Mouse (Mus musculus) testis, adult 2 months (tissue): Measurements from ENCODE around the gene Ccsap. TPM values are rescaled to one million over a fixed set of nuclear protein-coding genes. Genes with fewer than 3 reads are reported as not detected.

Experiments used
- H3K27ac ChIP-seq: fragments of 200-500 bp; 2 replicates; pipeline ENCODE4 v1.5.1; 2012; ENCODE audit warnings: low read depth, low read length; ENCODE audit not compliant: control insufficient read depth, insufficient read depth
- H3K27me3 ChIP-seq: fragments of 200-500 bp; 2 replicates; pipeline ENCODE4 v1.6.1; 2012; ENCODE audit warnings: mild to moderate bottlenecking, low read length, moderate library complexity; ENCODE audit not compliant: control insufficient read depth, insufficient read depth
- H3K36me3 ChIP-seq: fragments of 200-500 bp; 2 replicates; pipeline ENCODE4 v1.6.1; 2012; ENCODE audit warnings: mild to moderate bottlenecking, low read length; ENCODE audit not compliant: control insufficient read depth, insufficient read depth
- H3K4me1 ChIP-seq: fragments of 200-500 bp; 2 replicates; pipeline ENCODE4 v1.6.1; 2012; ENCODE audit warnings: low read length; ENCODE audit not compliant: control insufficient read depth, insufficient read depth
- H3K4me3 ChIP-seq: fragments of 200-500 bp; 2 replicates; pipeline ENCODE4 v1.5.1; 2012; ENCODE audit warnings: low read depth, mild to moderate bottlenecking, low read length, moderate library complexity, mixed read lengths; ENCODE audit not compliant: control insufficient read depth
- CTCF ChIP-seq: fragments of 200-500 bp; IDR thresholded peaks from 2 replicates; pipeline ENCODE4 v1.5.1; 2012; ENCODE audit warnings: low read depth, mild to moderate bottlenecking, inconsistent platforms, low read length, moderate library complexity; ENCODE audit not compliant: control insufficient read depth, insufficient read depth, insufficient replicate concordance
- POLR2A ChIP-seq: fragments of 200-500 bp; IDR thresholded peaks from 2 replicates; pipeline ENCODE4 v1.6.1; 2012; ENCODE audit warnings: low read depth, mild to moderate bottlenecking, inconsistent platforms, low read length, moderate library complexity; ENCODE audit not compliant: control insufficient read depth
- polyA plus RNA-seq: library from polyadenylated mRNA; depleted of rRNA; stranded (reverse); fragments of >200 nt; gene quantifications from 2 replicates; pipeline ENCODE4 v1.2.3, GENCODE M21; 2012

Gene Ccsap
- polyA plus RNA-seq, 1 experiment = 28.2 TPM

DNA sequence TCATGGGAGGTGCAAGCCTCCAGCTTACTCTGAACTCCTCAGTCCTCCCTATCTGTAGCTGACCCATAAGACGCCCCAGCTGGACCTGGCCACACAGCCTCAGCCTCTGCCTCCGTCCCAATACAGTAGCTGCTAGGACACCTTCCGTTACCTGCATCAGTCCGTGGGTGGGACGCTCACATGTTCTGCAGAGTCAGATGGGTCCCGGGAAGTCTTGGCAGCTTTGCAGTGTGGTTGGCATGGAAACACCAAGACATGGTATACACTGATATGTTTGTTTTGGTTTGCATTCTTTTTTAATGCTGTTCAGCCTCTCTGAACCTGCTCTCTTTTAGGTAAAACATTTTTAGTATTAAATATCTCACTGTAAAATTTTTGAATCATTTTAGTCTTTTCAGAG lies 23.7 kb downstream of the Ccsap start:
- TF ChIP-seq POLR2A = no peak
- TF ChIP-seq CTCF = no peak
- no peaks in the 10 kb centered on the region for H3K36me3 ChIP-seq
- no peak overlapping the region for H3K27ac ChIP-seq
- no peak overlapping the region for H3K4me3 ChIP-seq
- H3K27me3 ChIP-seq = no peaks in the 10 kb centered on the region
- no peaks in the 10 kb centered on the region for H3K4me1 ChIP-seq

DNA sequence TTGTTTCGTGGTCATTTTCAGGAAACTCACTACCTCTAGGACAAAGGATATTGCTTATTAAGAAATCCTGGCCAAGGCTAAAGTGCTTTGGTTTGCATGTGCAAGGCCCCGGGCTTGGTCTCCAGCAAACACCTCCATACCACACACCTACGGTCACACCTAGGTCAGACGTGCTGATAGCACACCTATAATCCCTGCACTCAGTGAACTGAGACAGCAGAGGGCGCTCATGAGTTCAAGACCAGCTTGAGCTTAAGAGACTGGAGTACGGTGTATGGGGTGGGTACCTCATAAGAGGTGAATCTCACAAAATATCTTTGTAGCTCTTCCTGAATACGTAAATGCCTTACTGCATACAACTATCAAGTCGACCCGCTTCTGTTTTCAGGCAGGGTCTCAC lies 24.6 kb downstream of the Ccsap start:
- Histone ChIP-seq H3K27me3 (no peaks in the 10 kb centered on the region), H3K36me3 (no peaks in the 10 kb centered on the region), H3K27ac (no peak overlapping the region), H3K4me3 (no peak overlapping the region), H3K4me1 (no peaks in the 10 kb centered on the region)
- TF ChIP-seq CTCF (peak; percentile 54; the same call in 1 of the 2 replicates), POLR2A (no peak)

DNA sequence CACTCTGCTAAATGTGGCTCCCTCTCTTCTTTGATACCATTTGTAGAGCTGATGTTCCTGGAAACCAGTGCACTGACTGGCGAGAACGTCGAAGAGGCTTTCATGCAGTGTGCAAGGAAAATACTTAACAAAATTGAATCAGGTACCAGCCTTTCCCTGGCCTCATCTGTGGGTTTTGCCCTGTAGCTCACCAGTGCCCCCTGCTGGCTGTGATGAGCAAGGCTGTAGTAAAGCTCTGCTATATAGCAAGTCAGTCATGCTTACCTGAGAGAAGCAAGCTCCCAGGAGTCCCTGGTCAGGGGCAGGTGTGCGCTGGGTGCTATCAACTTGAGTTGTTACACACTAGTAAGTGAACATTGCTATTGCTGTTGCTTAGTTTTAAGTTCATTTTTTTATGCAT lies 27.3 kb downstream of the Ccsap start:
- Histone ChIP-seq H3K36me3 (no peaks in the 10 kb centered on the region), H3K4me1 (no peaks in the 10 kb centered on the region), H3K27me3 (no peaks in the 10 kb centered on the region), H3K4me3 (no peak overlapping the region), H3K27ac (no peak overlapping the region)
- no peak for TF ChIP-seq POLR2A
- peak; percentile 78; the same call in 1 of the 2 replicates for TF ChIP-seq CTCF

DNA sequence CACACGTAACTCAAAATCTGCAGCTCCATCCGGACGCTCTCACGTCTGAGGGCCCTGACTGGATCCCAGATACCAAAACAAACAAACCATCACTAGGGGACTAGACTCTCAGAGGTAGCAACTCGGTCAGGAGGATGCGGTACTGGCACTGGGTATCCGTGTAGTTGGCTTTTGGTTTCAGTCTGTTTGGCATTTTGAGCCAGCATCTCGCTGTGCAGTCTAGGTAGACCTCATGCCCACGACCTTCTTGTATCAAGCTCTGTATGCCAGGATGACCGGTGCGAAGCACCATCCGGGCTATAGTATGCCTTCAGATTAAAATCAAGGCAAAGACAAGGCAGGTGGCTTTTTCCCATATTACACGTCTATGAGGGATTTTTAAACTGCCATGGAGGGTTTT lies 32.5 kb downstream of the Ccsap start:
- Histone ChIP-seq H3K27me3 (no peaks in the 10 kb centered on the region), H3K36me3 (no peaks in the 10 kb centered on the region), H3K27ac (no peak overlapping the region), H3K4me1 (no peaks in the 10 kb centered on the region), H3K4me3 (no peak overlapping the region)
- TF ChIP-seq POLR2A = no peak
- TF ChIP-seq CTCF = no peak

DNA sequence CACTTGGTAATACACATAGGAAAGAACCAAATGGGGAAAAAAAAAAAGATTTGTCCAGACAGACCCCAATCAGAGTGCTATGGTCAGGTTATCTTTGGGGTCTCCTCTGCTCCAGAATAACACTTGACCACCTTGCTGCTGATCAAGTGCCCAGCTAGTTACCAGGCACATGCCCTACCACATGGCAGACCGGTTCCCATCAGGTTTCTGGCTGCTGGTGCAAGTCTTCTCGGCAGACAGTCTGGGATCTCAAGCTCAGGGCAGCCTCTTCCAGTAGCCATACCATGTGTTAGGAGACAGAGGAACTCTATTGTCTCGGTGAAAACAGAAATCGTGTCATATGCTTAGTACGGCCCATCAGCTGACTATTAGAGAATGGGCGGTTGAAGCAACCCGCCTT lies 33.3 kb downstream of the Ccsap start:
- H3K27ac ChIP-seq = no peak overlapping the region
- TF ChIP-seq CTCF (no peak), POLR2A (no peak)
- no peaks in the 10 kb centered on the region for H3K4me1 ChIP-seq
- no peaks in the 10 kb centered on the region for H3K27me3 ChIP-seq
- no peak overlapping the region for H3K4me3 ChIP-seq
- H3K36me3 ChIP-seq = no peaks in the 10 kb centered on the region

- TF ChIP-seq POLR2A (no peak), CTCF (peak; percentile 47; the same call in 1 of the 2 replicates)
- H3K4me1 ChIP-seq = no peaks in the 10 kb centered on the region
- no peaks in the 10 kb centered on the region for H3K36me3 ChIP-seq
- no peak overlapping the region for H3K4me3 ChIP-seq
- no peaks in the 10 kb centered on the region for H3K27me3 ChIP-seq
- H3K27ac ChIP-seq = no peak overlapping the region
Measured at GRCm38 (mm10) chr8:123826001-123826400, 34.0 kb downstream of the Ccsap start.

GRCm38 (mm10) chr8:123823532-123824123 lies 36.4 kb downstream of the Ccsap start:
- TF ChIP-seq POLR2A (no peak), CTCF (no peak)
- H3K36me3 ChIP-seq = no peaks in the 10 kb centered on the region

DNA sequence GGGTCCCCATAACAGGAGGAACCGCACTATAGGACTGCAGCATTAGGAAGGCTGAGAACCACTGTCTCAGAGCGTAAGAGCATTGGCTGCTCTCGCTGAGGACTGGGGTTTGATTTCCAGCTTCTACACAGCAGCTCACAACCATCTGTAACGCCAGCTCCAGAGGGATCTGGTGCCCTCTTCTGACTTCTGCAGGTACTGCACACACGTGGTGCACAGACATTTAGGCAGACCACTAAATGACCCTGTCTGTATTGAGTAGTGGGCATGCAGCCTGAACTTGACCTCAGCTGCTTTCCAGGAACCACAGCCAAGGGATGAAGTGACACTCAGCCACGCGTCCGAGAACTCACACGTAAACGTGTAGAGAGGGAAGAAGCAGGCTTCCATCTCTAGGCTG lies 36.9 kb downstream of the Ccsap start:
- H3K4me1 ChIP-seq = no peaks in the 10 kb centered on the region; the same call in 1 of the 2 replicates
- H3K36me3 ChIP-seq = no peaks in the 10 kb centered on the region
- H3K27me3 ChIP-seq = no peaks in the 10 kb centered on the region
- TF ChIP-seq CTCF (peak; percentile 46; the same call in 1 of the 2 replicates), POLR2A (no peak)
- H3K4me3 ChIP-seq = no peak overlapping the region
- H3K27ac ChIP-seq = no peak overlapping the region

More at GRCm38 (mm10) chr8:123823532-123824123, 36.4 kb downstream of the Ccsap start:
- H3K27ac ChIP-seq = no peak overlapping the region
- H3K4me3 ChIP-seq = no peak overlapping the region
- H3K27me3 ChIP-seq = no peaks in the 10 kb centered on the region
- no peaks in the 10 kb centered on the region; the same call in 1 of the 2 replicates for H3K4me1 ChIP-seq
